Mouse (Mus musculus) kidney, postnatal 0 days (tissue): ENCODE results near the gene Rgs10. TPM values are rescaled to one million over a fixed set of nuclear protein-coding genes. Genes with fewer than 3 reads are reported as not detected.

Experiments
- ATAC-seq: fragments of 200-750 bp; cut with Nextera tagmentation; replicated peaks from 2 replicates; pipeline ENCODE4 v1.8.0; 2017; ENCODE audit warnings: low read depth, moderate number of reproducible peaks, moderate TSS enrichment, moderate library complexity; ENCODE audit not compliant: low FRiP score
- DNase-seq: peaks from one replicate; pipeline ENCODE4 v3.0.0-alpha.2; 2016; ENCODE audit warnings: low spot score
- H3K27ac ChIP-seq: fragments of 300-500 bp; sonication (generic); 2 replicates; pipeline ENCODE4 v1.5.1; 2014; ENCODE audit warnings: mild to moderate bottlenecking
- H3K27me3 ChIP-seq: fragments of 300-500 bp; sonication (generic); 2 replicates; pipeline ENCODE4 v1.6.1; 2014; ENCODE audit warnings: low read length, mixed read lengths; ENCODE audit not compliant: insufficient read depth
- H3K36me3 ChIP-seq: fragments of 300-500 bp; sonication (generic); 2 replicates; pipeline ENCODE4 v1.6.1; 2014; ENCODE audit warnings: low read length, mixed read lengths; ENCODE audit not compliant: insufficient read depth
- H3K4me1 ChIP-seq: fragments of 300-500 bp; sonication (generic); replicated peaks from 2 replicates; pipeline ENCODE4 v1.6.1; 2014; ENCODE audit warnings: antibody characterized with exemption, low read length, mixed read lengths; ENCODE audit not compliant: insufficient read depth
- H3K4me2 ChIP-seq: fragments of 300-500 bp; sonication (generic); 2 replicates; pipeline ENCODE4 v1.6.1; 2014; ENCODE audit warnings: mild to moderate bottlenecking, low read length, moderate library complexity, mixed read lengths
- H3K4me3 ChIP-seq: fragments of 300-500 bp; sonication (generic); replicated peaks from 2 replicates; pipeline ENCODE4 v1.5.1; 2014; ENCODE audit warnings: low read depth, low read length
- H3K9ac ChIP-seq: fragments of 300-500 bp; sonication (generic); 2 replicates; pipeline ENCODE4 v1.6.1; 2014; ENCODE audit warnings: low read depth, low read length
- H3K9me3 ChIP-seq: fragments of 300-500 bp; sonication (generic); replicated peaks from 2 replicates; pipeline ENCODE4 v1.6.1; 2016; ENCODE audit warnings: low read length, inconsistent platforms, mixed read lengths
- CTCF ChIP-seq: IDR thresholded peaks from 2 replicates; pipeline ENCODE4 v1.5.1; 2016; ENCODE audit warnings: antibody characterized with exemption, low read depth, mild to moderate bottlenecking, moderate library complexity
- WGBS: fragments of 180-500 bp; shearing (Covaris S2); extraction: QIAGEN DNeasy Blood & Tissue Kit; methylation state at CpG from one replicate; pipeline ENCODE4 v1.1.7; 2014; 5-methylcytosine and 5-hydroxymethylcytosine counted together
- polyA plus RNA-seq: library from polyadenylated mRNA; unstranded; fragments of >200 nt; fragmentation: Nextera tagmentation; extraction: Ambion mirVana; gene quantifications from 2 replicates; pipeline ENCODE4 v1.2.1, GENCODE M21; 2015

The Rgs10 gene
- polyA plus RNA-seq, 1 experiment from 2014 or later: 6.6 TPM

DNA sequence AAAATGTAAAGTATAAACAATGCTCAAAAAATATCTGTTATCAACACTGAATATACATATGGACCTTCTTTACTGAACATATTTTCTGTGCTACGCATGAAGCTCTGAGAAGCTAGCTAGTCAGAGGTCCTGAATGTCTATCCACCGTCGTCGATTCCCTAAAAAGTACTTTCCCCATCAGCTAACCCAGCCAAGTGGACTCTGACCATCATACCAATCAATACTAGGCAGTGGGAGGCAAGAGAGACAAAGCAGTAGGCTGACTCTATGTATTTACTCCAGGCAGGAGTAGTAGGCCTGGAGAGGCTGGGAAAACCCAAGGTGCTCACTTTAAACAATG is 41.2 kb upstream of the Rgs10 start:
- WGBS: 15% methylated on average over 4 of the region's 4 CpGs
- Histone ChIP-seq H3K9ac (peak overlapping the region; percentile 79; the same call in 1 of the 2 replicates), H3K4me2 (peak overlapping the region; percentile 83), H3K4me1 (peaks cover 16% of the 10 kb centered on the region), H3K27me3 (no peaks in the 10 kb centered on the region), H3K9me3 (no peaks in the 10 kb centered on the region), H3K4me3 (peak overlapping the region; percentile 83), H3K36me3 (0 out of 2 replicates have a peak, but pooled peaks cover under 1% of the 10 kb centered on the region), H3K27ac (no peak overlapping the region)
- no peak for ATAC-seq
- peak; percentile 8 for DNase-seq
- TF ChIP-seq CTCF: no peak

DNA sequence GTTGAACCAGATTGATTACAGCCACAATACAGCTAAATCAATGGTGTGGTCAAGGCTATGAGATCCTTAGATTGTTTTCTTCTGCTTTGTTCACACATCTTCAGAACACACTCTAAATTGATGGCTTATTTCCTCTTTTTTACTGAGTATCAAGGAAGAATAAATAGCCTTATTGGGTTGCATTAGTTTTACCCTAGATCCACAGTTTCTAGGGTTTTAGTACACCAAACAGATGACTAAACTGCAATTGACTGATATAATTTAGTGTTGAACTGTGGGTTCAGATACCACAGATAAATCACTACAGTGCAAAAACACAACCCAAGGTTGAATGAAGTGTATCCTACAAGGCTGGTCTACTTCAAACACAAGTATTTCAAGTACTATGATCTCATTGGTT is 39.5 kb upstream of the Rgs10 start:
- no peaks in the 10 kb centered on the region for H3K9me3 ChIP-seq
- ATAC-seq: no peak
- H3K27me3 ChIP-seq: no peaks in the 10 kb centered on the region
- no peak overlapping the region for H3K9ac ChIP-seq
- peaks cover 7% of the 10 kb centered on the region; the same call in 1 of the 2 replicates for H3K36me3 ChIP-seq
- peaks cover 16% of the 10 kb centered on the region for H3K4me1 ChIP-seq
- no peak overlapping the region for H3K4me3 ChIP-seq
- no peak overlapping the region for H3K27ac ChIP-seq
- H3K4me2 ChIP-seq: no peak overlapping the region
- DNase-seq: no peak
- TF ChIP-seq CTCF: no peak

DNA sequence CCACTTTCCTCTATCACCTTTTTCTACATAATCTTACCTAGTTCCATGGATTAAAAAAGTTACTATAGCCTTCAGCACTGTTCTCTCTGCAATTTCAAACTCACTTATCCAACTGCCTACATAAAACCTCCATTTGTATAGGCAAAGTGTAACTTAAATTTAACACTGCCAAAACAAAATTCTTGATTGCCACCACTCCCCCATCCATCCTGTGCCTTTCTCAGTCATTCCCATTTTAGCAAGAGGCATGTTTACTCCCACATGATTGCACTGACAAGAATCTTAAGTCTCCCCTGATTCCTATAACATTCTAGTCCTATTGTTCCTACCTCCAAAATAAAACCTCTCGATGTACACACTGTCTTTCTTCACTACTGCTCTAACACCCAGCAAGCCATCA is 34.2 kb upstream of the Rgs10 start:
- ATAC-seq: no peak

DNA sequence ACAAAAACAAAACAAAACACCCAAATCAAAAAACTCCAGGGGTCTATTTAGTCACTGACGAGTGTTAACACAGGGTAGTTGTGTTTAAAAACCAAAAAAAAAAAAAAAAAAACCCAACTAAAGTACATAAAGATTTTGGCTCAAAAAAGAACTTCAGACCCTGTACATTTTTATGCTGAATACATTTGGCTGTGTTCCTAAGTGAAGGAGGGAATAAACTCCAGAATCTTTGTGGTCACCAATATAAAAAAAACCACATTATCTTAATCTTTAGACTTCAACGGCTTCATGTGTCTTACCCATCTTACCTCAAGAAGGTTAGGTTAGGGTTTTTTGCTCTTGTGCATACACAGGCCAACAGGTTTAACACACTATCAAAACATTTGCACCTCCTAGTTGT is 22.0 kb upstream of the Rgs10 start:
- H3K27me3 ChIP-seq: no peaks in the 10 kb centered on the region
- ATAC-seq (no peak), DNase-seq (no peak)
- H3K27ac ChIP-seq: no peak overlapping the region
- no peaks in the 10 kb centered on the region for H3K9me3 ChIP-seq
- no peak overlapping the region for H3K9ac ChIP-seq
- H3K4me2 ChIP-seq: no peak overlapping the region
- WGBS: 87% methylated on average over 2 of the region's 2 CpGs
- H3K36me3 ChIP-seq: peaks cover 29% of the 10 kb centered on the region
- no peak for TF ChIP-seq CTCF
- H3K4me1 ChIP-seq: no peaks in the 10 kb centered on the region
- H3K4me3 ChIP-seq: no peak overlapping the region

More for the DNA sequence above, 34.2 kb upstream of the Rgs10 start:
- no peak for TF ChIP-seq CTCF
- no peak for DNase-seq
- Histone ChIP-seq H3K4me1 (peaks cover 4% of the 10 kb centered on the region; the same call in 1 of the 2 replicates), H3K9me3 (no peaks in the 10 kb centered on the region), H3K27ac (no peak overlapping the region), H3K9ac (no peak overlapping the region), H3K4me3 (no peak overlapping the region), H3K4me2 (no peak overlapping the region), H3K27me3 (no peaks in the 10 kb centered on the region), H3K36me3 (peaks cover 18% of the 10 kb centered on the region)
- WGBS: 81% methylated on average over 1 of the region's 1 CpGs

DNA sequence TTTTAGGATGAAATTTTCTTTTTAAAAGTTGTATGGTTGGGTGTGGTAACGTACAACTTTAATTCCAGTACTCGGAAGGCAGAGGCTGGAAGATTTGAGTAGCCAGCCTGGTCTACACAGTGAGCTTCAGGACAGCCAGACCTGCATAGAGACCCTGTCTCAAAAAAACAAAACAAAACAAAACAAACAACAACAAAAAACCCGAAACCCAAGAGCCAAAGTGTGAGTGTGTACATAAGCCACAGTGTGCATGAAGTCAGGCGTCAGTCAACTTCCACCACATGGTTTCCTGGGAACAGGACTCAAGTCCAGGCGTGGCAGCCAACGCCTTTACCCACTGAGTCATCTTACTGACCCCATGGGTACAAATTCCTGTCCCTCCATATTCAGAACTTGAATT is 20.7 kb upstream of the Rgs10 start:
- H3K27ac ChIP-seq: no peak overlapping the region
- no peak for TF ChIP-seq CTCF
- 94% methylated on average over 6 of the region's 6 CpGs for WGBS
- no peak for ATAC-seq
- H3K9me3 ChIP-seq: no peaks in the 10 kb centered on the region
- H3K4me3 ChIP-seq: no peak overlapping the region
- H3K9ac ChIP-seq: no peak overlapping the region
- no peak overlapping the region for H3K4me2 ChIP-seq
- no peaks in the 10 kb centered on the region for H3K4me1 ChIP-seq
- no peak for DNase-seq
- H3K27me3 ChIP-seq: no peaks in the 10 kb centered on the region
- peaks cover 19% of the 10 kb centered on the region for H3K36me3 ChIP-seq

DNA sequence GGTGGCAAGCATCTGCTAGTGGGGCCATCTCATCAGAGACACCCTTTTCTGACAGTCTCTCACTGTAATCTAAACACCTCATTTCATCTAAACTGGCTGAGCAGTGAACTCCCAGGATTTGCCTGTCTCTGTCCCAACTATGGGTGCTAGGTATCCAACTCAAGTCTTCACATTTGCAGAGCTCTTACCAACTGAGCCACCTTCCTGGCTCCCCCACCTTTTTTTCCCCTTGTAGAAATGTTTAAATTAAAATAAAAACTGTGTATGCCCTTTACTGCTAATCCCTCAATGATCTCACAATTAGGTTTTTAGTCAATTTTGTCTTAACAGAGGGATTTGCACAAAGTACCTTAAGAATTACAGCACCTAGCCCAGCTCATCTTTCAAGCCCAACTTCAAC is 19.6 kb upstream of the Rgs10 start:
- Histone ChIP-seq H3K4me1 (no peaks in the 10 kb centered on the region), H3K27ac (no peak overlapping the region), H3K4me3 (no peak overlapping the region), H3K36me3 (peaks cover 13% of the 10 kb centered on the region), H3K4me2 (no peak overlapping the region), H3K9ac (no peak overlapping the region), H3K27me3 (no peaks in the 10 kb centered on the region), H3K9me3 (no peaks in the 10 kb centered on the region)
- ATAC-seq: no peak
- no peak for DNase-seq
- TF ChIP-seq CTCF: no peak

DNA sequence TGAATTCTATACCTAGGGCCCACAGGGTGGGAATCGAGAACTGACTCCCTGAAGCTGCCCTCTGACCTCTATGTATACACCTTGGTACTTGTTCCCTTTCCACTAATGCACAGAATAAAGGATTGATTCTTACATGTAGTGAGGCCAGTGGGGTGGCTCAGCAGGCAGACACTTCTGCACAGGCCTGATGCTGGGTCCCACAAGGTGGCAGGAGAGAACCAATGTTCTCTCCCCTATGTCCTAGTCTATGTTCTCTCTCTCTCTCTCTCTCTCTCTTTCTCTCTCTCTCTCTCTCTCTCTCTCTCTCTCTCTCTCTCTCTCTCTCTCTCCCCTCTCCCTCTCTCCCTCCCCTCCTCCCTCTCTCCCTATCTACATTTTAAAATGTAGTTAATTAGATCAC is 14.7 kb upstream of the Rgs10 start:
- Histone ChIP-seq H3K4me1 (no peaks in the 10 kb centered on the region), H3K27me3 (no peaks in the 10 kb centered on the region), H3K9me3 (no peaks in the 10 kb centered on the region), H3K4me3 (no peak overlapping the region), H3K27ac (no peak overlapping the region), H3K4me2 (no peak overlapping the region), H3K36me3 (no peaks in the 10 kb centered on the region), H3K9ac (no peak overlapping the region)
- TF ChIP-seq CTCF: peak; percentile 49
- no peak for ATAC-seq
- no peak for DNase-seq
- WGBS: 48% methylated on average over 1 of the region's 1 CpGs
